Mouse (Mus musculus): ENCODE data around the gene Ubash3b. TPM values are rescaled to one million over a fixed set of nuclear protein-coding genes. Genes with fewer than 3 reads are reported as not detected.
A peak's percentile ranks its signal among the peaks of the same experiment; 100 is the strongest.

Gene Ubash3b
- polyA plus RNA-seq, 1 experiment from 2014 or later: 8.5 TPM

DNA sequence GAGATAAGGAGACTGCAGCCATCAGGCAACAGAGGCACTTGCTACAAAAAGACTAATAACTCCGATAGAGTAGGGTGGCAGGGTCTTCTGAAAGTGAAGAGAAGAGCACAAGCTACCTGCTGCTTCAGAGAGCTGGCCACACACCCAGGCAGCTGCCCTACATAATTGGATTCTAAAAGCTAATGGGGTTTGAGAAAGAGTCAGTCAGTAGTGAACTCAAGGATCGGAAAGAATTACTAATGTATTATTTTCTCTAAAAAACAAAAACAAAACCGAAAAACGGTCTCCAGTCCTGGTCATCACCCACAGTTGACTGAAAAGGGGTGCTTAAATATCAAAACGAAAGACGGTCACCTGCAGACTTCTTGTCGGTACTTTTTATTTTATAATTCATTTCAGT, 51.7 kb downstream of the Ubash3b start:
- ATAC-seq (ENCODE audit: extremely low read depth, insufficient number of reproducible peaks, low FRiP score, low TSS enrichment): no peak
- H3K27ac ChIP-seq (replicated peaks): peak overlapping the region; percentile 75
- peak overlapping the region; percentile 15; the same call in 1 of the 2 replicates for H3K4me2 ChIP-seq
- no peaks in the 10 kb centered on the region for H3K36me3 ChIP-seq
- H3K4me3 ChIP-seq: no peak overlapping the region
- H3K4me1 ChIP-seq: peaks cover 67% of the 10 kb centered on the region
- WGBS: 77% methylated on average over 7 of the region's 7 CpGs
- no peaks in the 10 kb centered on the region for H3K9me3 ChIP-seq
- H3K27me3 ChIP-seq (replicated peaks): no peaks in the 10 kb centered on the region
- H3K9ac ChIP-seq: no peak overlapping the region

- ATAC-seq (ENCODE audit: extremely low read depth, insufficient number of reproducible peaks, low FRiP score, low TSS enrichment): peak; percentile 48; the same call in 1 of the 2 replicates
- peaks cover 76% of the 10 kb centered on the region for H3K4me1 ChIP-seq
- peak overlapping the region; percentile 48 for H3K4me2 ChIP-seq
- H3K36me3 ChIP-seq: no peaks in the 10 kb centered on the region
- H3K4me3 ChIP-seq: no peak overlapping the region
- no peaks in the 10 kb centered on the region for H3K9me3 ChIP-seq
- peak overlapping the region; percentile 75 for H3K27ac ChIP-seq (replicated peaks)
- no peaks in the 10 kb centered on the region for H3K27me3 ChIP-seq (replicated peaks)
- peak overlapping the region; percentile 37; the same call in 1 of the 2 replicates for H3K9ac ChIP-seq
- 25% methylated on average over 14 of the region's 14 CpGs for WGBS
Observed at GRCm38 (mm10) chr9:41108324-41109180, 52.9 kb downstream of the Ubash3b start.

- peaks cover 85% of the 10 kb centered on the region for H3K4me1 ChIP-seq
- no peaks in the 10 kb centered on the region for H3K27me3 ChIP-seq (replicated peaks)
- peak overlapping the region; percentile 82 for H3K27ac ChIP-seq (replicated peaks)
- ATAC-seq (ENCODE audit: extremely low read depth, insufficient number of reproducible peaks, low FRiP score, low TSS enrichment): peak; percentile 45; the same call in 1 of the 2 replicates
- no peak overlapping the region for H3K4me3 ChIP-seq
- H3K9me3 ChIP-seq: no peaks in the 10 kb centered on the region
- H3K36me3 ChIP-seq: no peaks in the 10 kb centered on the region
- WGBS: 16% methylated on average over 7 of the region's 7 CpGs
- peak overlapping the region; percentile 14 for H3K4me2 ChIP-seq
- peak overlapping the region; percentile 62 for H3K9ac ChIP-seq
Observed at GRCm38 (mm10) chr9:41105201-41105643, 56.3 kb downstream of the Ubash3b start.

- no peak for ATAC-seq (ENCODE audit: extremely low read depth, insufficient number of reproducible peaks, low FRiP score, low TSS enrichment)
- no peaks in the 10 kb centered on the region for H3K9me3 ChIP-seq
- no peak overlapping the region for H3K4me3 ChIP-seq
- no peak overlapping the region for H3K4me2 ChIP-seq
- no peak overlapping the region for H3K27ac ChIP-seq (replicated peaks)
- H3K36me3 ChIP-seq: no peaks in the 10 kb centered on the region
- H3K9ac ChIP-seq: no peak overlapping the region
- WGBS: 88% methylated on average over 8 of the region's 8 CpGs
- no peaks in the 10 kb centered on the region for H3K27me3 ChIP-seq (replicated peaks)
- H3K4me1 ChIP-seq: peaks cover 76% of the 10 kb centered on the region
Observed at GRCm38 (mm10) chr9:41103722-41104121, 57.8 kb downstream of the Ubash3b start.

- H3K27ac ChIP-seq (replicated peaks): peak overlapping the region; percentile 39; the same call in 1 of the 2 replicates
- H3K36me3 ChIP-seq: no peaks in the 10 kb centered on the region
- H3K9ac ChIP-seq: peak overlapping the region; percentile 1; the same call in 1 of the 2 replicates
- H3K27me3 ChIP-seq (replicated peaks): no peaks in the 10 kb centered on the region
- H3K9me3 ChIP-seq: no peaks in the 10 kb centered on the region
- no peak for ATAC-seq (ENCODE audit: extremely low read depth, insufficient number of reproducible peaks, low FRiP score, low TSS enrichment)
- WGBS: 55% methylated on average over 10 of the region's 10 CpGs
- no peak overlapping the region for H3K4me2 ChIP-seq
- no peak overlapping the region for H3K4me3 ChIP-seq
- peaks cover 68% of the 10 kb centered on the region for H3K4me1 ChIP-seq
Observed at GRCm38 (mm10) chr9:41102613-41103012, 58.9 kb downstream of the Ubash3b start.

GRCm38 (mm10) chr9:41099897-41100296, 61.6 kb downstream of the Ubash3b start:
- peaks cover 52% of the 10 kb centered on the region for H3K4me1 ChIP-seq
- no peak overlapping the region for H3K9ac ChIP-seq
- WGBS: 75% methylated on average over 8 of the region's 8 CpGs

DNA sequence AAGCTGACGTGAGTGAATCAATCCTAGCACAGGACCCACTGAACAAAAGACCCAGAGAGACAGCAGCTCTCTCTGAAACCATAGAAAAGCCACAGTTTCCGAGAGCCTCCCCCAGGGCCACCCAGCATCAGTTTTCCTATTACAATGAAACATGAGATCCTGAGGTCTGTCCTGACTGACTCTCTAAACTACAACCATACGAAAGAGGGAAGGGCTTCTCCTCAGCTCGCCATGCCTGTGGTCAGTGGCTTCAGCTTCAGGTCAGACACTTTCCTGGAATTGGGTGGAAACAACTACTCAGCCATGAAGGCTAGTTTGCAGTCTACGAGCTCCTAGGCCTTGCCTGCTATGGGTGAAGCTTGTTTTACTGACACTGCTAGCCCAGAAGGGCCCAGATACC, 62.4 kb downstream of the Ubash3b start:
- Histone ChIP-seq H3K27me3 (replicated peaks) (no peaks in the 10 kb centered on the region), H3K9ac (no peak overlapping the region), H3K4me1 (peaks cover 44% of the 10 kb centered on the region), H3K27ac (replicated peaks) (no peak overlapping the region), H3K4me3 (no peak overlapping the region), H3K36me3 (no peaks in the 10 kb centered on the region), H3K4me2 (no peak overlapping the region), H3K9me3 (no peaks in the 10 kb centered on the region)
- WGBS: 77% methylated on average over 5 of the region's 5 CpGs
- ATAC-seq (ENCODE audit: extremely low read depth, insufficient number of reproducible peaks, low FRiP score, low TSS enrichment): no peak

More at GRCm38 (mm10) chr9:41099897-41100296, 61.6 kb downstream of the Ubash3b start:
- Histone ChIP-seq H3K4me3 (no peak overlapping the region), H3K9me3 (no peaks in the 10 kb centered on the region), H3K4me2 (no peak overlapping the region), H3K27ac (replicated peaks) (no peak overlapping the region), H3K36me3 (no peaks in the 10 kb centered on the region), H3K27me3 (replicated peaks) (no peaks in the 10 kb centered on the region)
- ATAC-seq (ENCODE audit: extremely low read depth, insufficient number of reproducible peaks, low FRiP score, low TSS enrichment): no peak

DNA sequence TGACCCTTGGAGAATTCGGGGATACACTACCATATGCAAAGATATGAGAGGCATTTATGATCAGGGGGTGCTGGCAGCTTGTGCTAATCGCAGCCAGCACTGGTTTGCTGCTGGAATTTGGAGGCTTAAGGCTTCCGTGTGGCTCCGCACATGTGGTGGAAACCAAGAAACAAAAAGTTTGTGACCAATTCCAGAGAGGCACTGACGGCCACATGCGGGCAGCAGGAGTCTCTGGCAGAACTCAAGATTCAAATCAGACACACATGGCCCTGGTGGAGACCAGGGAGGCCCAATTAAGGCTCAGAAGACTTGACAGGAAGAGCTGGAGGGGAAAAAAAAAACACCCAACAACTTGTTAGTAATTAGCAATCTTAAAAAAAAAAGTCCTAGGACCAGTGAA, 63.4 kb downstream of the Ubash3b start:
- no peak overlapping the region for H3K9ac ChIP-seq
- H3K9me3 ChIP-seq: no peaks in the 10 kb centered on the region
- WGBS: 74% methylated on average over 6 of the region's 6 CpGs
- no peaks in the 10 kb centered on the region for H3K27me3 ChIP-seq (replicated peaks)
- no peak overlapping the region for H3K4me3 ChIP-seq
- ATAC-seq (ENCODE audit: extremely low read depth, insufficient number of reproducible peaks, low FRiP score, low TSS enrichment): no peak
- H3K4me2 ChIP-seq: no peak overlapping the region
- H3K36me3 ChIP-seq: no peaks in the 10 kb centered on the region
- H3K4me1 ChIP-seq: peaks cover 34% of the 10 kb centered on the region
- H3K27ac ChIP-seq (replicated peaks): no peak overlapping the region

- H3K4me3 ChIP-seq: no peak overlapping the region
- H3K4me1 ChIP-seq: peaks cover 45% of the 10 kb centered on the region
- no peak overlapping the region for H3K9ac ChIP-seq
- WGBS: 84% methylated on average over 12 of the region's 12 CpGs
- no peaks in the 10 kb centered on the region for H3K9me3 ChIP-seq
- H3K4me2 ChIP-seq: no peak overlapping the region
- H3K27ac ChIP-seq (replicated peaks): peak overlapping the region; percentile 74; the same call in 1 of the 2 replicates
- H3K27me3 ChIP-seq (replicated peaks): no peaks in the 10 kb centered on the region
- no peak for ATAC-seq (ENCODE audit: extremely low read depth, insufficient number of reproducible peaks, low FRiP score, low TSS enrichment)
- no peaks in the 10 kb centered on the region for H3K36me3 ChIP-seq
Observed at GRCm38 (mm10) chr9:41091993-41092392, 69.5 kb downstream of the Ubash3b start.

DNA sequence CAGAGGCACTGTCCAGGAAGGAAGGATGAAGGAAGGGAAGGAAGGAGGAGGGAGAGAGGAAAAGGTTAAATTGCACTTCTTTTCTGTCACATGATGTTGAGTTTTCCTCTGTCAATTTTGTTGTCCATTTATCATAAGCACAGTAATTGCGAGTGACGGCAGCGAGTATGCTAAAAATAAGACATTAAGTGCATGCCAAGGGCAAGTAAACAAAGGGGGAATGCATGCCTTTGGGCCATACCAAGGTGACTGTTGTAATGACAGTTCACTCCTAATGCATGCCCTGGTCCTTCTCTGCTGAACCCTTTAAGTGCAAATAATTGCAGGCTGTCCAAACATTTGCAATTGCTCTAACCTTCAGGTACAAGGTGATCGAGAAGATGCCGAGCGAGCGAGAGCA, 70.3 kb downstream of the Ubash3b start:
- Histone ChIP-seq H3K9me3 (no peaks in the 10 kb centered on the region), H3K27me3 (replicated peaks) (no peaks in the 10 kb centered on the region), H3K27ac (replicated peaks) (peak overlapping the region; percentile 74), H3K9ac (no peak overlapping the region), H3K4me2 (peak overlapping the region; percentile 16), H3K36me3 (no peaks in the 10 kb centered on the region), H3K4me3 (no peak overlapping the region), H3K4me1 (peaks cover 38% of the 10 kb centered on the region)
- ATAC-seq (ENCODE audit: extremely low read depth, insufficient number of reproducible peaks, low FRiP score, low TSS enrichment): no peak
- WGBS: 54% methylated on average over 7 of the region's 7 CpGs

- Histone ChIP-seq H3K27ac (replicated peaks) (no peak overlapping the region), H3K4me1 (peaks cover 58% of the 10 kb centered on the region), H3K4me2 (no peak overlapping the region), H3K4me3 (no peak overlapping the region), H3K9me3 (no peaks in the 10 kb centered on the region), H3K9ac (no peak overlapping the region), H3K36me3 (no peaks in the 10 kb centered on the region), H3K27me3 (replicated peaks) (no peaks in the 10 kb centered on the region)
- ATAC-seq (ENCODE audit: extremely low read depth, insufficient number of reproducible peaks, low FRiP score, low TSS enrichment): no peak
- 75% methylated on average over 9 of the region's 9 CpGs for WGBS
Observed at GRCm38 (mm10) chr9:41087831-41088383, 73.6 kb downstream of the Ubash3b start.
